10 mouse cellular contexts compared by ENCODE assay signal in genomic region chr1:46894281-46894842, GRCm38 (mm10). TPM values are rescaled to one million over a fixed set of nuclear protein-coding genes. Genes with fewer than 3 reads are reported as not detected.
DNase-seq lines count a peak whose midpoint lies in the region; ATAC-seq lines count a peak whose summit lies in the region.
"Had no signal": no experiment of that assay in that cellular context is flagged by ENCODE, and none has a peak within 500 bp of the region (broad histone marks: within the 10 kb centered on the region; RNA-seq: fewer than 3 reads in every experiment).

No protein-coding gene starts in this region.

- no peak overlapping the region for H3K4me3 ChIP-seq in heart, embryonic 10.5 days
- H3K4me3 ChIP-seq in embryonic facial prominence, embryonic 14.5 days (ENCODE audit: low read depth, low read length) = no peak overlapping the region
- H3K4me3 ChIP-seq: erythroblast, embryonic 14.5 days; midbrain, embryonic 13.5 days had no signal

- no peak for DNase-seq in heart, embryonic 10.5 days (ENCODE audit: low spot score)
- no peak for DNase-seq in heart, postnatal 36 days
- peak; percentile 75 for DNase-seq in CD4-positive, CD25-positive, alpha-beta regulatory T cell, adult 2 months (ENCODE audit: low read depth, low spot score)
- DNase-seq in embryonic facial prominence, embryonic 14.5 days (ENCODE audit: low spot score) = peak; percentile 29
- no peak for DNase-seq in adipocyte (ENCODE audit: low spot score)
- no peak for DNase-seq in urinary bladder, postnatal 10 days (ENCODE audit: low spot score)
- no peak for DNase-seq in right cerebral cortex, postnatal 10 days (ENCODE audit: low spot score in 2 of 2)

- no peaks in the 10 kb centered on the region for H3K9me3 ChIP-seq in heart, embryonic 10.5 days
- H3K9me3 ChIP-seq in embryonic facial prominence, embryonic 14.5 days (ENCODE audit: control insufficient read depth, low read length) = no peaks in the 10 kb centered on the region
- H3K9me3 ChIP-seq: midbrain, embryonic 13.5 days had no signal

- intact Hi-C loops in heart, postnatal 36 days (cut with DNase I) = no loop called here

- no peak for ATAC-seq in embryonic facial prominence, embryonic 14.5 days (ENCODE audit: low read depth)
- 0 out of 2 replicates have a peak, but pooled peaks have one; percentile 70 for ATAC-seq in monocyte, adult 5-6 weeks (replicated peaks; ENCODE audit: insufficient number of reproducible peaks, low FRiP score, low TSS enrichment, poor library complexity, severe bottlenecking)
- ATAC-seq: midbrain, embryonic 13.5 days had no signal

- peaks cover 10% of the 10 kb centered on the region for H3K4me1 ChIP-seq in heart, embryonic 10.5 days
- peaks cover 3% of the 10 kb centered on the region; the same call in 1 of the 2 replicates for H3K4me1 ChIP-seq in embryonic facial prominence, embryonic 14.5 days (ENCODE audit: control insufficient read depth, insufficient read depth, low read length)
- H3K4me1 ChIP-seq: midbrain, embryonic 13.5 days had no signal

- no peaks in the 10 kb centered on the region for H3K27me3 ChIP-seq in heart, embryonic 10.5 days (ENCODE audit: insufficient read depth, poor library complexity, severe bottlenecking)
- H3K27me3 ChIP-seq in embryonic facial prominence, embryonic 14.5 days (replicated peaks; ENCODE audit: control insufficient read depth, insufficient read depth, low read length) = no peaks in the 10 kb centered on the region
- H3K27me3 ChIP-seq: midbrain, embryonic 13.5 days had no signal

- H3K4me2 ChIP-seq in embryonic facial prominence, embryonic 14.5 days (ENCODE audit: low read depth, low read length) = no peak overlapping the region
- H3K4me2 ChIP-seq: midbrain, embryonic 13.5 days had no signal

- 19% methylated on average over 7 of the region's 7 CpGs for WGBS in heart, embryonic 10.5 days
- WGBS in embryonic facial prominence, embryonic 14.5 days = 20% methylated on average over 7 of the region's 7 CpGs

- no peak overlapping the region for H3K9ac ChIP-seq in embryonic facial prominence, embryonic 14.5 days (ENCODE audit: low read depth, low read length)
- H3K9ac ChIP-seq: midbrain, embryonic 13.5 days had no signal

- no peaks in the 10 kb centered on the region for H3K36me3 ChIP-seq in heart, embryonic 10.5 days
- H3K36me3 ChIP-seq in embryonic facial prominence, embryonic 14.5 days (ENCODE audit: control insufficient read depth, insufficient read depth, low read length) = no peaks in the 10 kb centered on the region
- H3K36me3 ChIP-seq: midbrain, embryonic 13.5 days had no signal

- 0 out of 2 replicates have a peak overlapping the region, but pooled peaks have one; percentile 32 for H3K27ac ChIP-seq in heart, embryonic 10.5 days
- H3K27ac ChIP-seq in embryonic facial prominence, embryonic 14.5 days (replicated peaks; ENCODE audit: low read depth, low read length) = no peak overlapping the region
- H3K27ac ChIP-seq: midbrain, embryonic 13.5 days had no signal

RNA-seq across cellular contexts. Expression of gene Slc39a10, which starts 1.7 kb away (rescaled TPM):
- polyA plus RNA-seq in heart, embryonic 10.5 days (2016; fragmentation: Nextera tagmentation; extraction: Ambion mirVana) = 47.5 and 51.3 TPM in 2 replicates
- total RNA-seq in heart, postnatal 36 days (2021) = 1 to 10 TPM; 7.0 to 8.8 TPM
- 49.9 and 54.6 TPM in 2 replicates for polyA plus RNA-seq in embryonic facial prominence, embryonic 14.5 days (2014; fragmentation: Nextera tagmentation; extraction: Ambion mirVana)
- 9.0 to 19.3 TPM (median 13.2 TPM) in 3 replicates for total RNA-seq in monocyte, adult 5-6 weeks (2017)

Comparison
In these comparisons a context has a peak if more than half of its experiments do, and no peak if none do; other contexts are left out.
1. DNase-seq: peak in CD4-positive, CD25-positive, alpha-beta regulatory T cell, adult 2 months (single experiment) and embryonic facial prominence, embryonic 14.5 days (single experiment); none in heart, embryonic 10.5 days (single experiment), heart, postnatal 36 days (0 of 2), adipocyte (single experiment), urinary bladder, postnatal 10 days (single experiment) and right cerebral cortex, postnatal 10 days (0 of 2).